Mouse (Mus musculus) midbrain, embryonic 13.5 days (tissue): Measurements from ENCODE around the gene Irf2bpl. TPM values are rescaled to one million over a fixed set of nuclear protein-coding genes. Genes with fewer than 3 reads are reported as not detected.

Source experiments
- ATAC-seq: fragments of 200-750 bp; cut with Nextera tagmentation; 2 replicates; pipeline ENCODE4 v1.8.0; 2017; ENCODE audit warnings: mild to moderate bottlenecking, moderate TSS enrichment, moderate library complexity
- H3K27ac ChIP-seq: fragments of 300-500 bp; sonication (generic); 2 replicates; pipeline ENCODE4 v1.5.1; 2015; ENCODE audit warnings: inconsistent platforms, mild to moderate bottlenecking, moderate library complexity
- H3K27me3 ChIP-seq: fragments of 300-500 bp; sonication (generic); 2 replicates; pipeline ENCODE4 v1.6.1; 2015; ENCODE audit warnings: mild to moderate bottlenecking, inconsistent platforms
- H3K36me3 ChIP-seq: fragments of 300-500 bp; sonication (generic); 2 replicates; pipeline ENCODE4 v1.6.1; 2015; ENCODE audit warnings: mild to moderate bottlenecking, inconsistent platforms
- H3K4me1 ChIP-seq: fragments of 300-500 bp; sonication (generic); replicated peaks from 2 replicates; pipeline ENCODE4 v1.6.1; 2015; ENCODE audit warnings: inconsistent platforms
- H3K4me2 ChIP-seq: fragments of 300-500 bp; sonication (generic); replicated peaks from 2 replicates; pipeline ENCODE4 v1.6.1; 2015; ENCODE audit warnings: moderate library complexity, mild to moderate bottlenecking, inconsistent platforms
- H3K4me3 ChIP-seq: fragments of 300-500 bp; sonication (generic); replicated peaks from 2 replicates; pipeline ENCODE4 v1.5.1; 2015; ENCODE audit warnings: mild to moderate bottlenecking, inconsistent platforms
- H3K9ac ChIP-seq: fragments of 300-500 bp; sonication (generic); replicated peaks from 2 replicates; pipeline ENCODE4 v1.6.1; 2015; ENCODE audit warnings: mild to moderate bottlenecking, inconsistent platforms
- H3K9me3 ChIP-seq: fragments of 300-500 bp; sonication (generic); 2 replicates; pipeline ENCODE4 v1.6.1; 2016; ENCODE audit warnings: mild to moderate bottlenecking, inconsistent platforms
- WGBS: fragments of 180-500 bp; shearing (Covaris S2); methylation state at CpG from one replicate; pipeline ENCODE4 v1.1.7; 2015; 5-methylcytosine and 5-hydroxymethylcytosine counted together
- polyA plus RNA-seq: library from polyadenylated mRNA; unstranded; fragments of >200 nt; fragmentation: Nextera tagmentation; extraction: Ambion mirVana; gene quantifications from 2 replicates; pipeline ENCODE4 v1.2.1, GENCODE M21; 2015

The Irf2bpl gene
- polyA plus RNA-seq, 1 experiment from 2014 or later: 75.5 TPM

DNA sequence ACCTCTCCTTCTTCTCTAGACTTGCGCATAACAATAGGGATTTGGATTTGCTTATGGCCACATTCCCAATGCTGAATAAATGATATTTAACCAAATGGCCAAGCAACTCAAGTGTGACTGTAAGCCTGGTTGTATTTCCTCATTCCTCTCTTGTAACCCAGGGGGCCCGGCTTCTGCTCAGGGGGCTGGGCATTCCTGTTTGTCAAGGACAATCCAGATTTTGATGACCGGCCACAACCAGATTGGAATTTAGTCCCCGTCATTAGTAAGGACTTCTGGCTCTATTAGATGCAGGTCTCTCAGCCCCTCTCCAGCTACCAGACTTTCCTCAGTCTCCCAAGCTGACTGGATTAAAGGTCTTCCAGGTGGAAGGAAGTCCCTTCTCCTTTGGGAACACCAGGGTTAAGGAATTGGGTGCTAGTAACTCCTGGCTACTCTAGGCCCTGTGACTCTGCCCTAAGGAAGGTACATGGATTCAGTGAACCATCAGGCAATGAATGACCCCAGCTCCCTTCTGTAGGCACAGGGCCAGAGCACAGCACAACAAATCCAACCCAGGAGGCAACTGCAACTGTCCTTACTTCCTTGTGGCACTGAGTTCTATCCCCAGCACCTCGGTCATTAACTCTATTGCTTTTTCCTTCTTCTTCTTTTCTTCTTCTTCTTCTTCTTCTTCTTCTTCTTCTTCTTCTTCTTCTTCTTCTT lies 20.1 kb downstream of the Irf2bpl start:
- Histone ChIP-seq H3K9ac (no peak overlapping the region), H3K4me1 (peaks cover 12% of the 10 kb centered on the region), H3K4me3 (no peak overlapping the region), H3K27me3 (no peaks in the 10 kb centered on the region), H3K36me3 (no peaks in the 10 kb centered on the region), H3K9me3 (no peaks in the 10 kb centered on the region), H3K4me2 (no peak overlapping the region), H3K27ac (no peak overlapping the region)
- ATAC-seq: no peak
- 93% methylated on average over 5 of the region's 5 CpGs for WGBS

DNA sequence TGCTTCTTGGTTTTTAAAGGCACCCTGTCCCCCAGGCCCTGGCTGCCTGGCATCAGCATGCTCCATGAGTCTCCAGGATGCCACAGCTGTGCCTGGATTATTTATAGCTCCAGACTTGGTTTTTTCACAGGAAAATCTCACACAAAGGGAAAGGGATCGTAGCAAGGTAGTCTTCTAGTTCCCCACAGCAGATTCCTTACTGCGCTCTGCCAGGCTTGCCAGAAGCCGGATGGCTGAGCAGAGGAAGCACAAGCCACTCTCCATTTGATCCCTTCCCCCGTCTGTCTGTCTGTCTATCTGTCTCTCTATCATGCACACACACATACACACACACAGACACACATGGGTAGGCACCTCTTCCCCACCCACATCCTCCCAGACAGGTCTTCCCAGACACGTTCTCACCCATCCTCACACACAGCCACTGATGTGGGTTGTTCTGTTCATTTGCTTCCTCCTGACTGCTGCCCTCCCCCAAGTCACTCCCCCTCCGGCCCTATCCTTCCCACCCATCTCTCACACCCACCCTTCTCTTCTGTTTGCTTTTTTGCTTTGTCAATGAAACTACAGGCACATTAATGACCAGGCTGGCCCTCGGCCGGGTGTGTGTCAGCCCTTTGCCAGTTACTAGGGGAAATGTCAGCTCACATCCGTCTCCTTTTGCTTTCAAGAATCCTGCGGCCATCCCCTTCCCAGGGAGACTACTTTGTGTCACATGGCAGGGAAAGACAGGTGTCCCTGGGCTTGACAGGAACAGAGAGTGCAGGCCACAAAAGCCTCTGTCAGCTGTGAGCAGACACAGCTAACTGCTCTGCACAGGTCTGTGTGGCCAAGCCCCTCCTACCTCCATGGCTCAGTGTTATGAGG lies 24.4 kb downstream of the Irf2bpl start:
- H3K27ac ChIP-seq: peak overlapping the region; percentile 61
- peak; percentile 43; the same call in 1 of the 2 replicates for ATAC-seq
- WGBS: 55% methylated on average over 10 of the region's 10 CpGs
- H3K9ac ChIP-seq: no peak overlapping the region; the same call in 1 of the 2 replicates
- no peaks in the 10 kb centered on the region for H3K36me3 ChIP-seq
- no peak overlapping the region for H3K4me3 ChIP-seq
- no peaks in the 10 kb centered on the region for H3K9me3 ChIP-seq
- H3K4me2 ChIP-seq: no peak overlapping the region
- no peaks in the 10 kb centered on the region for H3K27me3 ChIP-seq
- H3K4me1 ChIP-seq: peaks cover 27% of the 10 kb centered on the region

- Histone ChIP-seq H3K4me3 (no peak overlapping the region), H3K4me1 (peaks cover 29% of the 10 kb centered on the region), H3K4me2 (no peak overlapping the region), H3K9me3 (no peaks in the 10 kb centered on the region), H3K27ac (peak overlapping the region; percentile 61), H3K9ac (no peak overlapping the region), H3K27me3 (no peaks in the 10 kb centered on the region), H3K36me3 (no peaks in the 10 kb centered on the region)
- WGBS: 79% methylated on average over 6 of the region's 6 CpGs
- no peak for ATAC-seq
Observed at GRCm38 (mm10) chr12:86858983-86859872, 25.4 kb downstream of the Irf2bpl start.

GRCm38 (mm10) chr12:86858498-86858897 lies 26.1 kb downstream of the Irf2bpl start:
- WGBS: 95% methylated on average over 4 of the region's 4 CpGs

DNA sequence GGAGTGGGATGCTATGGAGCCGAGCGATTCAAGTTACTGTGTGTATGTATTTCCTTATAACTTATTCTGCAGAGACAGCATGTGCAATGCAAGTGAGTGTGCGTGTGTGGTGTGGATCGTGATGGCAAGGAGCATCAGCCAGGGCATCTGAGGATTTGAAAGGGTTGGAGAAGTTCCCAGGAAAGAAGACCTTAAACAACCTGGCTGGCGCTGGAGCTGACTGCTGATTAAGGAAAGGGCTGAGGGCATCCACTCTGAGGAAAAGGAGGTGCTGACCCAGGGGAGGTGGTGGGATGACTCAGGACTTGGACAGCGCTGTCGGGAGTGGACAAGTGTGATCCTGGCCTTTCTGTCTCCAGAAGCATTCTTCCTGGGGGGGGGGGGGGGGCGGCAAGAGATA lies 27.3 kb downstream of the Irf2bpl start:
- H3K27me3 ChIP-seq: no peaks in the 10 kb centered on the region
- no peaks in the 10 kb centered on the region for H3K9me3 ChIP-seq
- no peaks in the 10 kb centered on the region for H3K36me3 ChIP-seq
- no peak overlapping the region for H3K4me3 ChIP-seq
- WGBS: 91% methylated on average over 8 of the region's 8 CpGs
- H3K4me1 ChIP-seq: peaks cover 29% of the 10 kb centered on the region
- no peak for ATAC-seq
- no peak overlapping the region for H3K27ac ChIP-seq
- H3K9ac ChIP-seq: no peak overlapping the region
- no peak overlapping the region for H3K4me2 ChIP-seq

More at GRCm38 (mm10) chr12:86858498-86858897, 26.1 kb downstream of the Irf2bpl start:
- ATAC-seq: no peak
- H3K27me3 ChIP-seq: no peaks in the 10 kb centered on the region
- no peak overlapping the region for H3K27ac ChIP-seq
- H3K4me1 ChIP-seq: peaks cover 29% of the 10 kb centered on the region
- no peak overlapping the region for H3K4me3 ChIP-seq
- H3K4me2 ChIP-seq: no peak overlapping the region
- H3K9ac ChIP-seq: no peak overlapping the region
- no peaks in the 10 kb centered on the region for H3K9me3 ChIP-seq
- no peaks in the 10 kb centered on the region for H3K36me3 ChIP-seq

DNA sequence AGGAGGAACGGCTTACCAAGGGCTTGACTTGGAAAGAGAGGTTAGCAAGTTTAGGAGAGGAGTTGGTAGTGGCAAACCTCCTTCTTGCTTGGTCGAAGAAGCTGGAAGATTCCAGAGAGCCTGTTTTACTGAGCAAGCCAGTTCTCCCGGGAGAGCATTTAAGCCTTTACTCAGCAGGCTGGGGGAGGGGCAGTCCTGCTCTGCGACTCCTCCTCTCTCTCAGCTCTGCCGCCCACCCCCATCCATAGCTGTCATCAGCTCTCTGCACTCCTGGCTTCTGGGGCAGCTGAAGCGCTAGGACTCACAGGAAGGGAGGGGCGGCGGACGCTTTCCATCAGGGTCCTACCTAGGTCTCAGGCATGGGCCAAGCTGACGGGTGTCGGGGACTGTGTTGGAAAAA lies 28.9 kb downstream of the Irf2bpl start:
- Histone ChIP-seq H3K9me3 (no peaks in the 10 kb centered on the region), H3K4me1 (peaks cover 38% of the 10 kb centered on the region), H3K36me3 (no peaks in the 10 kb centered on the region), H3K9ac (peak overlapping the region; percentile 36; the same call in 1 of the 2 replicates), H3K4me2 (peak overlapping the region; percentile 33), H3K4me3 (no peak overlapping the region), H3K27me3 (no peaks in the 10 kb centered on the region), H3K27ac (peak overlapping the region; percentile 59)
- ATAC-seq: peak; percentile 81
- 11% methylated on average over 11 of the region's 11 CpGs for WGBS

- WGBS: 89% methylated on average over 1 of the region's 1 CpGs
- Histone ChIP-seq H3K4me2 (no peak overlapping the region), H3K9me3 (no peaks in the 10 kb centered on the region), H3K27me3 (no peaks in the 10 kb centered on the region), H3K4me3 (no peak overlapping the region), H3K36me3 (no peaks in the 10 kb centered on the region), H3K9ac (no peak overlapping the region), H3K27ac (no peak overlapping the region), H3K4me1 (peaks cover 38% of the 10 kb centered on the region)
- no peak for ATAC-seq
Observed at GRCm38 (mm10) chr12:86853516-86853915, 31.1 kb downstream of the Irf2bpl start.

DNA sequence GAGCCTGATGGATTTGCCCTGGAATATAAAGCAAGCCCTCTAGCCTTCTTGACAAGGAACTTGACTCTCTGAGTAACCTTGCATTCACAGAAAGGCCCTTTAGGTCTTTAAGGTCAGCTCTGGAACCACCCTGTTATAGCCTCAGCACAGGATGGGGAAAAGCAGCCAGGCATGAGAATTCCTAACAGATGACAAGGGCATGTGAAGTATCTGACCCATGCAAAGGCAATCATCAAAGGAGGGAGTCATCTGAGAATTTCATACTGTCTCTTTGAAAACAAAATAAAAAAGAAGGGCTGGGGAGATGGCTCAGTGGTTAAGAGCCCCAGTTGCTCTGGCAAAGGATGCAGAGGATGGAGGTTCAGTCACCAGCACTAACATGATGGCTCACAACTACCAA lies 33.3 kb downstream of the Irf2bpl start:
- H3K27me3 ChIP-seq: no peaks in the 10 kb centered on the region
- H3K36me3 ChIP-seq: no peaks in the 10 kb centered on the region
- no peak for ATAC-seq
- H3K9me3 ChIP-seq: no peaks in the 10 kb centered on the region
- H3K27ac ChIP-seq: 0 out of 2 replicates have a peak overlapping the region, but pooled peaks have one; percentile 89
- no peak overlapping the region for H3K4me3 ChIP-seq
- H3K9ac ChIP-seq: no peak overlapping the region
- H3K4me2 ChIP-seq: no peak overlapping the region
- H3K4me1 ChIP-seq: peaks cover 38% of the 10 kb centered on the region

GRCm38 (mm10) chr12:86850746-86851145 lies 33.9 kb downstream of the Irf2bpl start:
- H3K4me2 ChIP-seq: peak overlapping the region; percentile 30
- 84% methylated on average over 5 of the region's 5 CpGs for WGBS
- peak; percentile 34; the same call in 1 of the 2 replicates for ATAC-seq

GRCm38 (mm10) chr12:86849945-86850626 lies 34.5 kb downstream of the Irf2bpl start:
- Histone ChIP-seq H3K36me3 (no peaks in the 10 kb centered on the region), H3K4me1 (peaks cover 26% of the 10 kb centered on the region), H3K27me3 (no peaks in the 10 kb centered on the region), H3K9ac (no peak overlapping the region), H3K4me2 (peak overlapping the region; percentile 30), H3K27ac (peak overlapping the region; percentile 89), H3K9me3 (no peaks in the 10 kb centered on the region), H3K4me3 (no peak overlapping the region)
- ATAC-seq: peak; percentile 88
- WGBS: 44% methylated on average over 10 of the region's 10 CpGs

More at GRCm38 (mm10) chr12:86850746-86851145, 33.9 kb downstream of the Irf2bpl start:
- H3K9ac ChIP-seq: 0 out of 2 replicates have a peak overlapping the region, but pooled peaks have one; percentile 15
- peak overlapping the region; percentile 89 for H3K27ac ChIP-seq
- H3K9me3 ChIP-seq: no peaks in the 10 kb centered on the region
- peaks cover 32% of the 10 kb centered on the region for H3K4me1 ChIP-seq
- H3K36me3 ChIP-seq: no peaks in the 10 kb centered on the region
- H3K27me3 ChIP-seq: no peaks in the 10 kb centered on the region
- H3K4me3 ChIP-seq: no peak overlapping the region

DNA sequence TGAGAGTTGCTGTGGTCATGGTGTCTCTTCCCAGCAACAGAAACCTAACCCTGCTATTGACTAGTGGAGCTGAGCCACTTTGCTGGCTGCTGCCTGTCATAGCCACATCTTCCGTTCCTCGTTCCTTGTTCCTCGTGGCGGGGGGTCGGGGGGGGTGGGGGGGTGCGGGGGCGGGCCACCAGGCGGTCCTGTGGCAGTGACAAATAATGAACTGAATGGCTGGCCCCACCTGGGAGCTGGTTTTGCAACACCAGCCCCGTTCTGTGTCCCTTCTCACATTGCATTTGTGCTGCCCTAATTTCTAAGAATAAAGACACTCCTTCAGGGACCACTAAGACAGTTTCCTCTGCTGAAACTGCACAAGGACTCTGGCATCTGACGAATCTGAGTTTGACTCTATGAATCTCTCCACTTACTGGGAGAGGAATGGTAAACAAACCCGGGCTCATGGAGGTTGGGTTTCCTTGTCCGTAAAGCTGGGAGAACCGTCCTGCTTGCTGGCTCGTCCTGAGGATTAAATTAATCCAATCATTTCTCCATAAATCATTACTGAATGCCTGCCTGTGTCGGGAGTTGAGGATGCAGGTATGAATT lies 41.6 kb downstream of the Irf2bpl start:
- 45% methylated on average over 15 of the region's 15 CpGs for WGBS
- no peaks in the 10 kb centered on the region for H3K36me3 ChIP-seq
- no peak overlapping the region for H3K4me3 ChIP-seq
- peaks cover 8% of the 10 kb centered on the region; the same call in 1 of the 2 replicates for H3K4me1 ChIP-seq
- ATAC-seq: no peak
- no peaks in the 10 kb centered on the region for H3K27me3 ChIP-seq
- no peak overlapping the region for H3K4me2 ChIP-seq
- peak overlapping the region; percentile 47; the same call in 1 of the 2 replicates for H3K27ac ChIP-seq
- H3K9ac ChIP-seq: no peak overlapping the region
- no peaks in the 10 kb centered on the region for H3K9me3 ChIP-seq
